Mouse (Mus musculus) E14TG2a.4 (cell line): ENCODE measurements at regions not wholly inside any gene's neighbourhood (a gene's known extent, or its start where the extent isn't known, plus 50 kb on each side); places are given as distances from the start of the nearest gene placed in this dataset.
A peak's percentile ranks its signal among the peaks of the same experiment; 100 is the strongest.

Experiments
- H3K27me3 ChIP-seq: 2 replicates; pipeline ENCODE4 v1.6.1; 2014; ENCODE audit warnings: low read length, control low read depth; ENCODE audit not compliant: insufficient read depth
- H3K36me3 ChIP-seq: 2 replicates; pipeline ENCODE4 v1.6.1; 2014; ENCODE audit warnings: low read length, control low read depth; ENCODE audit not compliant: insufficient read depth
- H3K4me1 ChIP-seq: replicated peaks from 2 replicates; pipeline ENCODE4 v1.6.1; 2014; ENCODE audit warnings: low read depth, low read length, control low read depth
- H3K4me3 ChIP-seq: replicated peaks from 2 replicates; pipeline ENCODE4 v1.5.1; 2014; ENCODE audit warnings: mild to moderate bottlenecking, low read length
- H3K9me3 ChIP-seq: 2 replicates; pipeline ENCODE4 v1.6.1; 2014; ENCODE audit warnings: low read length, control low read depth
- CTCF ChIP-seq: conservative IDR thresholded peaks from 2 replicates; pipeline ENCODE4 v1.5.1; 2014; ENCODE audit warnings: low read length
- NANOG ChIP-seq: IDR thresholded peaks from 2 replicates; pipeline ENCODE4 v1.6.1; 2014; ENCODE audit warnings: borderline replicate concordance, low read length, mixed read lengths
- POU5F1 ChIP-seq: IDR thresholded peaks from 2 replicates; pipeline ENCODE4 v1.6.1; 2014; ENCODE audit warnings: low read length, borderline replicate concordance

- Histone ChIP-seq H3K36me3 (no peaks in the 10 kb centered on the region), H3K9me3 (no peaks in the 10 kb centered on the region), H3K4me3 (peak overlapping the region; percentile 76), H3K27me3 (no peaks in the 10 kb centered on the region), H3K4me1 (peaks cover 89% of the 10 kb centered on the region)
- TF ChIP-seq NANOG (no peak), CTCF (no peak; the same call in 1 of the 2 replicates), POU5F1 (no peak)
Measured at GRCm38 (mm10) chr4:148742549-148743413, 61.4 kb upstream of the Casz1 start.

- TF ChIP-seq CTCF (no peak), NANOG (no peak), POU5F1 (no peak)
- no peaks in the 10 kb centered on the region for H3K9me3 ChIP-seq
- peak overlapping the region; percentile 76 for H3K4me3 ChIP-seq
- H3K4me1 ChIP-seq = peaks cover 83% of the 10 kb centered on the region
- H3K36me3 ChIP-seq = no peaks in the 10 kb centered on the region
- H3K27me3 ChIP-seq = no peaks in the 10 kb centered on the region
Measured at GRCm38 (mm10) chr4:148743414-148743844, 60.8 kb upstream of the Casz1 start.

- TF ChIP-seq CTCF (no peak), NANOG (no peak), POU5F1 (no peak)
- no peaks in the 10 kb centered on the region for H3K9me3 ChIP-seq
- no peaks in the 10 kb centered on the region for H3K36me3 ChIP-seq
- peak overlapping the region; percentile 76 for H3K4me3 ChIP-seq
- H3K27me3 ChIP-seq = peaks cover 2% of the 10 kb centered on the region; the same call in 1 of the 2 replicates
- H3K4me1 ChIP-seq = peaks cover 77% of the 10 kb centered on the region
Measured at GRCm38 (mm10) chr4:148744053-148744452, 60.2 kb upstream of the Casz1 start.

- peak overlapping the region; percentile 63 for H3K4me3 ChIP-seq
- peaks cover 77% of the 10 kb centered on the region for H3K4me1 ChIP-seq
- H3K9me3 ChIP-seq = no peaks in the 10 kb centered on the region
- TF ChIP-seq POU5F1 = no peak
- TF ChIP-seq NANOG = no peak
- no peak for TF ChIP-seq CTCF
- H3K36me3 ChIP-seq = no peaks in the 10 kb centered on the region
- peaks cover 5% of the 10 kb centered on the region; the same call in 1 of the 2 replicates for H3K27me3 ChIP-seq
Measured at GRCm38 (mm10) chr4:148746460-148747314, 57.5 kb upstream of the Casz1 start.

GRCm38 (mm10) chr4:148747315-148747644 lies 56.9 kb upstream of the Casz1 start:
- Histone ChIP-seq H3K27me3 (peaks cover 5% of the 10 kb centered on the region; the same call in 1 of the 2 replicates), H3K4me3 (no peak overlapping the region), H3K4me1 (peaks cover 72% of the 10 kb centered on the region), H3K36me3 (no peaks in the 10 kb centered on the region), H3K9me3 (no peaks in the 10 kb centered on the region)
- TF ChIP-seq CTCF (no peak), POU5F1 (no peak), NANOG (no peak)

GRCm38 (mm10) chr4:148750030-148750429 lies 54.2 kb upstream of the Casz1 start:
- Histone ChIP-seq H3K4me1 (peaks cover 73% of the 10 kb centered on the region), H3K36me3 (no peaks in the 10 kb centered on the region), H3K4me3 (no peak overlapping the region), H3K9me3 (no peaks in the 10 kb centered on the region), H3K27me3 (peaks cover 5% of the 10 kb centered on the region; the same call in 1 of the 2 replicates)
- TF ChIP-seq CTCF = no peak
- TF ChIP-seq POU5F1 = no peak
- TF ChIP-seq NANOG = no peak

GRCm38 (mm10) chr4:148751591-148751990 lies 52.6 kb upstream of the Casz1 start:
- no peak for TF ChIP-seq POU5F1
- TF ChIP-seq CTCF = no peak
- TF ChIP-seq NANOG = no peak
- H3K36me3 ChIP-seq = no peaks in the 10 kb centered on the region
- no peaks in the 10 kb centered on the region for H3K9me3 ChIP-seq
- peak overlapping the region; percentile 61 for H3K4me3 ChIP-seq
- H3K27me3 ChIP-seq = peaks cover 5% of the 10 kb centered on the region; the same call in 1 of the 2 replicates
- H3K4me1 ChIP-seq = peaks cover 57% of the 10 kb centered on the region

GRCm38 (mm10) chr4:148752360-148753093 lies 51.7 kb upstream of the Casz1 start:
- H3K4me3 ChIP-seq = peak overlapping the region; percentile 58

More at GRCm38 (mm10) chr4:148752360-148753093, 51.7 kb upstream of the Casz1 start:
- Histone ChIP-seq H3K4me1 (peaks cover 48% of the 10 kb centered on the region), H3K9me3 (no peaks in the 10 kb centered on the region), H3K27me3 (peaks cover 5% of the 10 kb centered on the region; the same call in 1 of the 2 replicates), H3K36me3 (no peaks in the 10 kb centered on the region)
- TF ChIP-seq CTCF = no peak
- no peak for TF ChIP-seq POU5F1
- TF ChIP-seq NANOG = no peak
